Mouse (Mus musculus) brain, embryonic 14.5 days (tissue): ENCODE measurements around the gene Oas2. TPM values are rescaled to one million over a fixed set of nuclear protein-coding genes. Genes with fewer than 3 reads are reported as not detected.

Experiments
- DNase-seq: peaks from one replicate; pipeline ENCODE4 v3.0.0-alpha.2; 2011; ENCODE audit warnings: low read depth
- CTCF ChIP-seq: fragments of 200-500 bp; IDR thresholded peaks from 2 replicates; pipeline ENCODE4 v1.5.1; 2012; ENCODE audit warnings: inconsistent platforms, mild to moderate bottlenecking, moderate library complexity, borderline replicate concordance; ENCODE audit not compliant: insufficient read depth, insufficient read length; ENCODE audit errors: extremely low read depth
- POLR2A ChIP-seq: fragments of 200-500 bp; IDR thresholded peaks from 2 replicates; pipeline ENCODE4 v1.6.1; 2012; ENCODE audit warnings: mild to moderate bottlenecking, inconsistent platforms, borderline replicate concordance; ENCODE audit not compliant: poor library complexity, insufficient read depth, insufficient read length, severe bottlenecking; ENCODE audit errors: extremely low read depth
- polyA plus RNA-seq: library from polyadenylated mRNA; depleted of rRNA; stranded (reverse); fragments of >200 nt; gene quantifications from 2 replicates; pipeline ENCODE4 v1.2.3, GENCODE M21; 2012

Gene Oas2
- polyA plus RNA-seq, 1 experiment: 0.41 TPM

DNA sequence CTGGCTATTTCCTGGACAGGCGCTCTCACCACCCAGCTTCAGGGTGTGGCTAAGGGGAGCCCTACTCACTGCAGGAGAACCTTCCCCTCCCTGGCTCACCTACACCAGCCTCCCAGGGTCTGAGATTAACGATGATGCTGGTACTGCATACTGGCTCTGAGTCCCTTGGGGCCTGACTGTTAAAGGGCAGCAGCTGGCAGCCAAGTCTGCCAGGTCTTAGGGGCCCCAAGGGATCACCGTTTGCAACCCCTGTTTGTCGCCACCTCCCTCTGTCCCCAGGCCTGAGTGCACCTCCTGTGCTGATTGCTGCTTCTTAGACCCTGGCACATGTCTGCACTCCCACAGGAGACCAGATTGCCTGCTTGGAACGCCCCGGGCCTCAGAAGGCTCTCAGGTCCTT is 45.2 kb downstream of the Oas2 start:
- TF ChIP-seq CTCF: no peak
- TF ChIP-seq POLR2A: no peak
- DNase-seq: no peak

DNA sequence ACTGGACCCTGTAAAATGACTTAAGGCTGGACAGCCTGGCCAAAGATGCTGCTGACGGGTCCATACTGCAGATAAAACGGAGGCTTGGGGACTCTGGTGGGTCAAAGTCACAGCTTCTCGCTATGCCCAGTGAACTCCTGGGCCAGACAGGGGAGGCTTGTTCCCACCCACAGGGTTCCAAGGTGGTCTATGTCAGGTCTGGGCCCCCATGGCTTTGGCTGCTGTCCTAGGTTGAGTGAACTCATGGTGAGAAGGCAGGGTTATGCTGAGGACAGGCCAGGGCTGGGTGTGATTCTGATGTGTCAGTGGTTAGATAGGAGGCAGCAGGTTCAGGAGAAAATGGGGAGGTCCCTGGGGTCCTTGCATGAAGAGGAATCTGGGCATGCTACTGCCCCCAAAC is 46.0 kb downstream of the Oas2 start:
- no peak for DNase-seq
- no peak for TF ChIP-seq POLR2A
- TF ChIP-seq CTCF: no peak

DNA sequence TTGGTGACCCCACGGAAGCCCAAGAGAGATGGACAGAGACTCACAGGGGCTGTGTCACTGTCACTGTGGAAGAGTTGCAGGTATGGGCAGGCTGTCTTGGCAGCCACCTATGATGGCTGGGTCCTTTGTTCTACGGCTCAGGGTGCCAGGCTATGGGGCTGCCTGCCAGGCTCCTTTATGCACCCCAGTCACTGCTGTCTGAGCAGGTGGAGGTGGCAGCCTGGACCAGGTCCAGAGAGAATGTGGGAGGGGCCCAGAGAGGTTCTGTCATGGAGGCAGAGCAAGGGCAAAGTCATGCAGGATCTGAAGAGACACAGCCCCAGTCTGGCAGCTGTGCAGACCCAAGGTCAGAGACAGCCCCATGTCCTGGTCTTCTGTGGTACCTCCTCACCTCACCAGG is 46.7 kb downstream of the Oas2 start:
- DNase-seq: no peak
- no peak for TF ChIP-seq POLR2A

DNA sequence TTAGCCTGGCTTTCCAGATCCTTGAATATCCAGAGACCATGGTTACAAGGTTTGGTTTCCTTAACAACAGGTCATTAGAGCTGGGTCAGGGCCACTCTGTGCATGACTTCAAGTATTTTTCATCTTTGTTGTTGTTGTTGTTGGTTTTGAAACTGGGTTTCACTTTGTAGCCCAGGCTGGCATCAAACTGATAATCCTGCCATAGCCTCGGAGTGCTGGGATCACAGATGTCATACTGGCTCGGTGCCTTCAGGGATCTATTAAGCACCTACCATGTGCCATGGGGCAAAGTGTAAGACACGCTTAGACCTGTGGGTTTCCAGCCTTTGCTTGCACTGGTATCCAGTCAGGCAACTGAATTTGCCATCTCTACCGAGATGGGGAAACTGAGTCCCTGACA is 47.2 kb downstream of the Oas2 start:
- DNase-seq: no peak
- TF ChIP-seq CTCF (no peak), POLR2A (no peak)

DNA sequence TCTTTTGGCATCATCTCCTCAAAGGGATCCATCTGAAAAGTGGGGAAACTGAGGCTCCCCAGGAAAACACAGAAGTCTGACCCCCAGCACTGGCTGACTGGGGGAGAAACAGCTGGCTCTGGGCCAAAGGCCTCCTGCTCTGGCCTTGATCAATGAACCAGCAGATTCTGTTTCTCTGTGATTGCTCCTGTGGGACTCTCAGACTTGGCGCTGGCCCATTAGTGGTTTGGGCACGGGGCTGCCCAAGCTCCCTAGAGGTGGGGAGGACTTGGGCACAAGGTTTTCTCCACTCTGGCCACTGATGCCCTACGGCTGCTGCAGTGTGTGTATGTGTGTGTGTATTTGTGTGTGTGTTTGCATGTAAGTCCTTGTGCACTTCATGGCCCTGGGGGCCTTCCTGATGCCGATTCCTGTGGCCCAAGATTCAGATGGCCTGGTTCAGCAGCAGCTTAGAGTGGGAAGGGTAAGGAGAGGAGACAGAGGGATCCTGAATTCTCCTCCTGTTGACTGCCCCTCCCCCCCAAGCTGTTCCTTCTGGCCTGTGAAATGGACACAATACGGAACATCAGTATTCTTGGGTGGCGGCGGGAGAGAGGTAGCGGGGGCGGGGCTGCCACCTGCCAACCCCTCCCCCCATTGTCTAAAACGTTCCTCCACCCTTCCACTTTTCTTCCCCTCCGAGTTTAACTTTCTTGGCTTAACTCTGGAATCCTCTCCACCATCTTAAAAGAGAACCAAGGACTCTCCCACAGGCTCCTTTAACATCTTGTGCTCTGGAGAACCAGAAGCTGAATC is 48.5 kb downstream of the Oas2 start:
- no peak for DNase-seq
- TF ChIP-seq CTCF (no peak), POLR2A (no peak)

DNA sequence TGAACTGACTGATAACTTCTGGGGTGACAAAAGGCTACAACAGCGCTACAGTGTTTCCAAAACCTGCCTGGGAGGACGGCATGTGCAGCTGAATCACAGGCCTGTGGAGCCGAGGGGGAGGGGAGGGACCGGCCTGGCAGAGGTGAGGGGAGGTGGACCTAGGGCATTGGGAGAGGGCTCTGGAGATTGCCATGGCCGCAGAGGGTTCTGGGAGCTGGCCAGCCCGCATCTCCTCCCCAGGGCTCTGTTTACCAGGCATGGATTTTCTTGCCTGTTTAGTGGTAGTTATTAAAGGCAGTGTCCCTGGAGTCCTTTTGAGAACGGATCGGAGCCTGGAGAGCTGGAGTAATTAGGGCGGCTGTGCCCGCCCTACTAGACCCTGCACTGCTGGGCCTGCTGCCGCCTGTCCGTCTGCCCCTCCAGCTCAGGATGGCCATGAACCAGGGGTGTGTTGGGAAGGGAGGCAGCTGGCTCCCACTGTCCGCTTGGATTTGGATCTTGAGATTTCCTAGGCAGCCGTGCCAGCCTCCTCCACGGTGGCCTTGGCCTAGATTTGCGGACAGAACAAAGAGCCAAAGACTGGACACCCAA is 50.8 kb downstream of the Oas2 start:
- DNase-seq: peak; percentile 56
- TF ChIP-seq POLR2A: no peak
- no peak for TF ChIP-seq CTCF

DNA sequence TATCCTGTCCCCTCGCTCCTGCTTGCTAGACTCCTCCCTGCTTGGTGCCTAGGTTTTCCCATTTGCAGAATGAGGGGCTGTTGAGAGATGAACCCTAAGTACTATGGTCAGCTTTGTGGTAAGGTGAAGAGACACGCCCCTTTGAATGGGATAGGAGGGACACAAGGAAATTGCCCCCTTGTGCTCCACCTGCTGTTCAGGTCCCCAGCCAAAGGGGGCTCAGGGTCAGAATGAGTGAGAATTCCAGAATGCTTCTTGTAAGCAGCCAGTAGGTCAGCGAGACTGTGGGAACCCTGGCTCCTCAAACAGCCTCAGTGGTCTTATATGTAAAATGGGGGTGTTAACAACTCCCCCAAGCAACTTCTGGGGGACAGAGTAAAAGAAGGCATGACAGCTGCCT is 51.5 kb downstream of the Oas2 start:
- TF ChIP-seq POLR2A (no peak), CTCF (no peak)
- DNase-seq: no peak

DNA sequence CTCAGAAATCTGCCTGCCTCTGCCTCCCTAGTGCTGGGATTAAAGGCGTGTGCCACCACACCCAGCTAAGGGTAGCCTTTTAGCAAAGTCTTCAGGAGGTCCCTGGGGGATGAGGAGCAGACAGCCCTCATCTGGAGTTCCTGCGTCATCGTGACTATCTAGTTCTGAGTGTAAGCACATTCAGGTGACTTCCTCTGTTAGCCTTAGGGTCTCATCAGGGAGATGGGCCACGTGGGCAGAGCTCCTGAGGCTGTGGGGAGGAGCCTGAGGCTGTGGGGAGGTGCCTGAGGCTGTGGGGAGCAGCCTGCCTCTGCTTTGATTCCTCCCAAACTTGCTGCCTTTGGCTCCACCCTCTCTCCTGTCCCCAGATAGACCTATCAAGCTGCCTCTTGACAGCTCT is 52.8 kb downstream of the Oas2 start:
- TF ChIP-seq POLR2A: no peak
- no peak for TF ChIP-seq CTCF
- DNase-seq: no peak

DNA sequence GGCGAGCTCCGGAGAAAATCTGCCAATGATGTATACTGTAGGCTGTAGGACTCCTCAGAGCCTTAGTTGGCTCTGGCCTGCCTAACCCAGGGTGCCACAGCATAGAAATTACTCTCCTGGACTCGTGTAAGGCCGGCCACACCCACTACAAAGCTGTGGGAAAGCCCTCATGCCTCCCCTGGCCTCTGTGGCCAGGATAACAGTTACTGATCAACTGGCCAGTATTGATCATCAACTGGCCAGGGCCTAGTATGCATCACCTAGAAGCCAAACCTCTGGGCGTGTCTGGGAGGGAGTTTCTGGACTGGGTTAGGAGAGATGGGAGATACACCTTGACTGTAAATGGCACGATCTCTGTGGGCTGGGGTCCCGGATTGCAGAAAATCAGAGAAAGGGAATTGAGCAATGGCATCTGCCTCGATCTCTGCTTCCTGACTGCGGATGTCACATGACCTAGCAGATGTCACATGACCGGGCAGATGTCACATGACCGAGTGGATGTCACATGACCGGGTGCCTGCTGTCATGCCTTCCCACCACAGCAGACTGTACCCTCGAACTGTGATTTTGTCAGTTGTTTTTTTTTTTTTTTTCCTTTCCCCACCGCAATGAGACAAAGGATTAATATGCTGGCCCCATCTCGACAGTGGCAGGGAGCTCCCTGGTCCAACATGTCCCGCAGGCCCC is 53.5 kb downstream of the Oas2 start:
- DNase-seq: peak; percentile 52
- TF ChIP-seq CTCF (no peak), POLR2A (no peak)

DNA sequence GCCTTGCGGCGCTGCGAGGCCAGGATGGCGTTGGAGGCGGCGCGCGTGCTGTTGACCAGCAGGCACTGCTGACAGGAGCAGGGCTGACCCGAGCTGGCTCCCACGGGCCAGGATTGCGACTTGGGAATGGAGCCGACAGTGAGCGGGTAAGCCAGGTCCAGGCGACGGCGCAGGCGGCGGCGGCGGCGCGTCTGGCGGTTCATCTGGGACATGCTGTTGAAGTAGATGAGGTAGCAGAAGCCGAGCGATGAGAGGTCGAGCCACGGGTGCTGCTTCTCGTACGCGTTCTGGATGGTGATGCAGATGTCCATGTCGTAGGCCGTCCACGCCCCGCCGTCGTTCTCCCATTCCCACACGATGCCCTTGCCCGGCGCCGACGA is 55.0 kb downstream of the Oas2 start:
- DNase-seq: no peak
- TF ChIP-seq POLR2A: no peak
- TF ChIP-seq CTCF: no peak

DNA sequence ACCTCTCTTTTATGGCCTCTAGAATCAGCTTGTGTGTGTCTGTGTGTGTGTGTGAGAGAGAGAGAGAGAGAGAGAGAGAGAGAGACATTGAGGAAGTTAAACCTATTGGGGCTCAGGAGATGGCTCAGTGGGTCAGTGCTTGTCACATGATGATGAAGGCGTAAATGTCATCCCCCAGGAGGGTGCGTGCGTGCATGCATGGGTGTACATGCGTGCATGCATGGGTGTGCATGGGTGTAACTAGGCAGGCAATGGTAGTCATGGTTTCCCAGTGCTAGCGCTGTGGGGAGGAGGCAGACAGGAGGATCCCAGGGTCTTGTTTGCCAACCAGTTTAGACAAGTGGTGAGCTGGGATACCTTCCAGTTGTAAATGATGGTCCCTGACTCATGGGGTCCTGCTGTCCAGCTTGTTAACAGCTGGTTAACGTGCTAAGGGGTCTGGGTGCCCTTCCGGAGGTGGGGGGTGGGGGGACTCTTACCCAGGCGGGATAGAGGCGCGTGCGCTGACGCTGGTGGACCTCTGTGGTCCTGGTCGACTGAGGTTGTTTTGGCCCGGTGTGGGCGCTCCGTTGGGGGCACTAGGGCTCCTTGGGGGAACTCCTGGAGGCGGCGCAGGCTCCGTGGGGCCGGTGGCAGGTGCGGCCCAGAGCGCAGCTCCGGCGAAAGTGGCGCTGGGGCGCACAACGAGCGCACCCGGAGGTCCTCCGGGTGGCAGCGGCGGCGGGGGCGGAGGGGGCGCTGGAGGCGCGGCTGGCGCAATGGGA is 55.5 kb downstream of the Oas2 start:
- TF ChIP-seq POLR2A (no peak), CTCF (no peak)
- no peak for DNase-seq
